Mouse (Mus musculus) hindbrain, embryonic 10.5 days (tissue): Measurements from ENCODE around the gene Rab1b. TPM values are rescaled to one million over a fixed set of nuclear protein-coding genes. Genes with fewer than 3 reads are reported as not detected.
A peak's percentile ranks its signal among the peaks of the same experiment; 100 is the strongest.

Experiments used
- DNase-seq: peaks from one replicate; pipeline ENCODE4 v3.0.0-alpha.2; 2017; ENCODE audit warnings: low spot score
- H3K27ac ChIP-seq: fragments of 300-500 bp; sonication (generic); 2 replicates; pipeline ENCODE4 v1.5.1; 2016; ENCODE audit warnings: mild to moderate bottlenecking, moderate library complexity
- H3K27me3 ChIP-seq: fragments of 300-500 bp; sonication (generic); 2 replicates; pipeline ENCODE4 v1.6.1; 2016; ENCODE audit warnings: mild to moderate bottlenecking; ENCODE audit not compliant: poor library complexity, insufficient read depth, severe bottlenecking
- H3K36me3 ChIP-seq: fragments of 300-500 bp; sonication (generic); 2 replicates; pipeline ENCODE4 v1.6.1; 2016; ENCODE audit warnings: mild to moderate bottlenecking, moderate library complexity
- H3K4me1 ChIP-seq: fragments of 300-500 bp; sonication (generic); replicated peaks from 2 replicates; pipeline ENCODE4 v1.6.1; 2016; ENCODE audit warnings: mild to moderate bottlenecking
- H3K4me3 ChIP-seq: fragments of 300-500 bp; sonication (generic); 2 replicates; pipeline ENCODE4 v1.5.1; 2016; ENCODE audit warnings: mild to moderate bottlenecking, moderate library complexity
- H3K9me3 ChIP-seq: fragments of 300-500 bp; sonication (generic); 2 replicates; pipeline ENCODE4 v1.6.1; 2016; ENCODE audit warnings: mild to moderate bottlenecking, moderate library complexity
- WGBS: fragments of 180-500 bp; shearing (Covaris S2); methylation state at CpG from one replicate; pipeline ENCODE4 v1.1.7; 2016; 5-methylcytosine and 5-hydroxymethylcytosine counted together
- polyA plus RNA-seq: library from polyadenylated mRNA; unstranded; fragments of >200 nt; fragmentation: Nextera tagmentation; extraction: Ambion mirVana; gene quantifications from 2 replicates; pipeline ENCODE4 v1.2.1, GENCODE M21; 2016

The Rab1b gene
- polyA plus RNA-seq, 1 experiment from 2014 or later = 303 TPM

- H3K36me3 ChIP-seq = no peaks in the 10 kb centered on the region
- DNase-seq = no peak
- peak overlapping the region; percentile 88 for H3K27ac ChIP-seq
- H3K4me3 ChIP-seq = peak overlapping the region; percentile 61
- 15% methylated on average over 15 of the region's 15 CpGs for WGBS
- peaks cover 75% of the 10 kb centered on the region for H3K4me1 ChIP-seq
- no peaks in the 10 kb centered on the region for H3K9me3 ChIP-seq
- peaks cover 69% of the 10 kb centered on the region for H3K27me3 ChIP-seq
Observed at GRCm38 (mm10) chr19:5067040-5067799, 39.7 kb downstream of the Rab1b start.

- no peak for DNase-seq
- Histone ChIP-seq H3K27me3 (peaks cover 57% of the 10 kb centered on the region), H3K4me1 (peaks cover 69% of the 10 kb centered on the region), H3K9me3 (no peaks in the 10 kb centered on the region), H3K27ac (peak overlapping the region; percentile 54), H3K4me3 (no peak overlapping the region), H3K36me3 (no peaks in the 10 kb centered on the region)
- WGBS = 75% methylated on average over 7 of the region's 7 CpGs
Observed at GRCm38 (mm10) chr19:5065104-5065503, 41.8 kb downstream of the Rab1b start.

- WGBS = 70% methylated on average over 6 of the region's 6 CpGs
- 0 out of 2 replicates have a peak overlapping the region, but pooled peaks have one; percentile 13 for H3K27ac ChIP-seq
Observed at GRCm38 (mm10) chr19:5062446-5062845, 44.4 kb downstream of the Rab1b start.

GRCm38 (mm10) chr19:5062041-5062440 is 44.8 kb downstream of the Rab1b start:
- H3K27me3 ChIP-seq = peaks cover 38% of the 10 kb centered on the region
- H3K36me3 ChIP-seq = no peaks in the 10 kb centered on the region
- no peak overlapping the region for H3K27ac ChIP-seq
- H3K9me3 ChIP-seq = no peaks in the 10 kb centered on the region
- H3K4me3 ChIP-seq = no peak overlapping the region
- WGBS = 88% methylated on average over 5 of the region's 5 CpGs
- no peak for DNase-seq
- peaks cover 65% of the 10 kb centered on the region for H3K4me1 ChIP-seq

More at GRCm38 (mm10) chr19:5062446-5062845, 44.4 kb downstream of the Rab1b start:
- H3K27me3 ChIP-seq = peaks cover 41% of the 10 kb centered on the region
- H3K4me3 ChIP-seq = no peak overlapping the region
- no peaks in the 10 kb centered on the region for H3K9me3 ChIP-seq
- no peaks in the 10 kb centered on the region for H3K36me3 ChIP-seq
- DNase-seq = no peak
- peaks cover 67% of the 10 kb centered on the region for H3K4me1 ChIP-seq

GRCm38 (mm10) chr19:5060365-5061330 is 46.2 kb downstream of the Rab1b start:
- 40% methylated on average over 5 of the region's 5 CpGs for WGBS
- Histone ChIP-seq H3K27ac (peak overlapping the region; percentile 64), H3K36me3 (no peaks in the 10 kb centered on the region), H3K4me1 (peaks cover 72% of the 10 kb centered on the region), H3K9me3 (no peaks in the 10 kb centered on the region), H3K27me3 (peaks cover 24% of the 10 kb centered on the region), H3K4me3 (no peak overlapping the region)
- no peak for DNase-seq

- Histone ChIP-seq H3K36me3 (no peaks in the 10 kb centered on the region), H3K27me3 (peaks cover 27% of the 10 kb centered on the region), H3K4me1 (peaks cover 59% of the 10 kb centered on the region), H3K9me3 (no peaks in the 10 kb centered on the region), H3K4me3 (no peak overlapping the region; the same call in 1 of the 2 replicates), H3K27ac (peak overlapping the region; percentile 64)
- 10% methylated on average over 10 of the region's 10 CpGs for WGBS
- peak; percentile 20 for DNase-seq
Observed at GRCm38 (mm10) chr19:5058801-5059771, 47.8 kb downstream of the Rab1b start.

- Histone ChIP-seq H3K4me1 (peaks cover 63% of the 10 kb centered on the region), H3K9me3 (no peaks in the 10 kb centered on the region), H3K36me3 (no peaks in the 10 kb centered on the region), H3K4me3 (no peak overlapping the region), H3K27ac (peak overlapping the region; percentile 64), H3K27me3 (peaks cover 36% of the 10 kb centered on the region)
- 22% methylated on average over 16 of the region's 16 CpGs for WGBS
- no peak for DNase-seq
Observed at GRCm38 (mm10) chr19:5057876-5058775, 48.7 kb downstream of the Rab1b start.

- Histone ChIP-seq H3K4me3 (peak overlapping the region; percentile 20; the same call in 1 of the 2 replicates), H3K27me3 (peaks cover 55% of the 10 kb centered on the region), H3K4me1 (peaks cover 69% of the 10 kb centered on the region), H3K9me3 (no peaks in the 10 kb centered on the region), H3K27ac (peak overlapping the region; percentile 62), H3K36me3 (no peaks in the 10 kb centered on the region)
- DNase-seq = peak; percentile 76
- WGBS = 13% methylated on average over 6 of the region's 6 CpGs
Observed at GRCm38 (mm10) chr19:5056251-5056650, 50.6 kb downstream of the Rab1b start.

- Histone ChIP-seq H3K4me1 (peaks cover 68% of the 10 kb centered on the region), H3K9me3 (no peaks in the 10 kb centered on the region), H3K36me3 (peaks cover 10% of the 10 kb centered on the region), H3K4me3 (no peak overlapping the region), H3K27ac (no peak overlapping the region), H3K27me3 (peaks cover 74% of the 10 kb centered on the region)
- DNase-seq = peak; percentile 72
- WGBS = 18% methylated on average over 9 of the region's 9 CpGs
Observed at GRCm38 (mm10) chr19:5053909-5054308, 53.0 kb downstream of the Rab1b start.

GRCm38 (mm10) chr19:5052853-5053252 is 54.0 kb downstream of the Rab1b start:
- no peak for DNase-seq
- peaks cover 67% of the 10 kb centered on the region for H3K27me3 ChIP-seq
- no peak overlapping the region for H3K27ac ChIP-seq
- 57% methylated on average over 17 of the region's 17 CpGs for WGBS
- peaks cover 62% of the 10 kb centered on the region for H3K4me1 ChIP-seq
- peaks cover 20% of the 10 kb centered on the region for H3K36me3 ChIP-seq
- H3K4me3 ChIP-seq = peak overlapping the region; percentile 16; the same call in 1 of the 2 replicates
- H3K9me3 ChIP-seq = no peaks in the 10 kb centered on the region

GRCm38 (mm10) chr19:5052166-5052822 is 54.6 kb downstream of the Rab1b start:
- peak overlapping the region; percentile 16; the same call in 1 of the 2 replicates for H3K4me3 ChIP-seq
- H3K36me3 ChIP-seq = peaks cover 26% of the 10 kb centered on the region
- peaks cover 62% of the 10 kb centered on the region for H3K27me3 ChIP-seq
- DNase-seq = no peak
- 29% methylated on average over 25 of the region's 25 CpGs for WGBS
- peak overlapping the region; percentile 16; the same call in 1 of the 2 replicates for H3K27ac ChIP-seq
- no peaks in the 10 kb centered on the region for H3K9me3 ChIP-seq
- peaks cover 60% of the 10 kb centered on the region for H3K4me1 ChIP-seq
